Mouse (Mus musculus) skeletal muscle tissue, adult 2 months (tissue): ENCODE measurements around the gene Cyfip2.

Experiments
- DNase-seq: peaks from one replicate; pipeline ENCODE4 v3.0.0-alpha.2; 2012; ENCODE audit warnings: low read depth, low spot score

The Cyfip2 gene

DNA sequence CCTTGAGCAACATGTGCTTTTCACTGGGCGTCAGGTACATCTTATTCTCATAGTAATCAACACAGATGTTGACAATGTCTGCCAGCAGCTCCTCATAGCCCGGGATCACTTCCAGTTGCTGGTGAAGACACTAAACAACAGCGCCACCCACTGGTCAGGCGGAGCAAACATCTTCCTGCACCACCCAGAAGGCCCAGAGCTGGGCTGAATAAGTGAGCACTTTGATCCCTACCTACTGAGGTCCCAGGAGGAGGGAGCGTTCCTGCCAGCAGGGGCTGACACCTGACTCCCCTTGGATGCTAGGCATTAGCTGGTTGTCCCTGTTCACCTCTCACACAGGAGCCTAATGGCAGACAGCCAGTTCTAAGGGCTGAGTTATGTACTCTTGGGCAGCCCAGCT is 35.9 kb downstream of the Cyfip2 start:
- no peak for DNase-seq

DNA sequence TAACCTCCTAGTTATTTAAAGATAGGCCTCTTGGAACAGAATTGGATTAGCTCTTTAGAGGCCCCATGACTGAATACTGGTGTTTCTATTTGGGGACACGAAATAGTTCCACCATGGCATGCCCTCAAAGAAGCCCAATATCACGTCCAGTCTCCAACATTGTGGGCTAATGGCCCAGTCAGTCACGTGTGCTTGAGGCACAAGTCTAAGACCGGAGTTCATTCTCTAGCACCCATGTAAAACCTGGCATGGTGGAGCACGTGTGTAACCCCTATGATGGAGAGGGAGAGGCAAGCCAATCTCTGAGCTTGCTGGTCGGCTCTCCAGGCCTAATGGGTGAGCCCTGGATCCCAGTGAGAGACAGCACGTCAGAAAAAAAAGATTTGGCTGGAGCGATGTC is 36.5 kb downstream of the Cyfip2 start:
- DNase-seq = no peak

DNA sequence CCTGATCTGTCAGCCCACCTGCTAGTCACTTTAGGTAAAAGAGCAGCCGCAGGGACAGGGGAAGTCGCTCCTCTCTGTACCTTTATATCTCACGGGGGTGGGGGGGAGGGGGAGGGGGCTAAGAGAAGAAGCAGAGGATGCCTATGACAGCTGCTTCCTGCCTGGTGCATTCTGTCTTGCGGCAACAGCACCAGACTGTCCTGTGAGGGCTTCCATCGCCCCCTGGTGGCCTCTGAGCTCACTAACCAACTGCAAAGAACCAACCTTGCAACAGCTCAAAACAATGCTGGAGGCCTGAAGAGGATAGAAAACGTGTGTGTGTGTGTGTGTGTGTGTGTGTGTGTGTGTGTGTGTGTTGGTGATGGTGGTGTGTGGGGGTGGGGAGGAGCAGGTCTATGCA is 37.4 kb downstream of the Cyfip2 start:
- peak; percentile 38 for DNase-seq

DNA sequence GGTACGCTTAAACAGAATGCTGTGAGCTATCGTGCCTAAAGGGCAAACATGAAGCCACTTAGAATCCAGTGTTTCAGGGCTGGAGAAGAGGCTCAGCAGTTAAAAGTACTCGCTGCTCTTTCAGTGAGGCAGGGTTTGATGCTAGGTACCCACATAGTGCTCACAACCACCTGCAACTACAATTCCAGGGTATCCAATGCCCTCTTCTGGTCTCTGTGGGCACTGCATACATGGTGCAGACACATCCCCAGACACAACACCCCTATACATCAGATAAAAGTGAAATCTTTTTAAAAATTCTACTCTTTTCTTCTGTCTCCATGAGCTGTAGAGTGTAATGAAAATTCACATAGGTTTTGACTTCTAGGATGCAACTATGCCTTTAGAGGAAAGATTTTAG is 38.7 kb downstream of the Cyfip2 start:
- DNase-seq = no peak

DNA sequence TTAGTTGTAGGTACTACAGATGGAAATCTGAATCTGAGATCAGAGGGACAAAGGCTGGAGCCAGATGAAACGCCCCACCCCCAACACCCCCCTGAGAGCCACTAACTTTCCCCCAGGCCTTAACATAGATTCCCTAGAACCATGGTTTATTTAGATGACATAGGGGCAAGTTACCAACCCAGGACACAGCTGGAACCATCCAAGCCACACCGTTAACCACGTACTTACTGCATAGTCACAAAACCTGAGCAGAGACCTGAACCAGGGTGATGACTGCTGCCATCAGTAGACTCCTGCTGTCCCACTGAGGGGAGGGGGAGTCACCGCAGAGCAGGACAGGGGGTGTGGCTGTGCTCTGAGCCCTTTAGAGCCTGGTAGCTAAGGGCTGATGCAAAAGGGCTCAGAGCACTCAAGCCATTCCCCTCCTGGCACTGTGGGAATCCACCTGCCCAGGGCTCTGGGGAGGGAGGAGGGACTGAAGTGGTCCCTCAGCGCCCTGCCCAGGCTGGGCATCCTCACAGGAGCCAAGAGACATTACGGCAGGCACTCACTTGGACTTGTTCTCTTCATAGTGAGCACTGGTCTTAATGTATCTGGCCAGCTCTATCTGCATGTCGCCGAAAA is 40.5 kb downstream of the Cyfip2 start:
- no peak for DNase-seq

DNA sequence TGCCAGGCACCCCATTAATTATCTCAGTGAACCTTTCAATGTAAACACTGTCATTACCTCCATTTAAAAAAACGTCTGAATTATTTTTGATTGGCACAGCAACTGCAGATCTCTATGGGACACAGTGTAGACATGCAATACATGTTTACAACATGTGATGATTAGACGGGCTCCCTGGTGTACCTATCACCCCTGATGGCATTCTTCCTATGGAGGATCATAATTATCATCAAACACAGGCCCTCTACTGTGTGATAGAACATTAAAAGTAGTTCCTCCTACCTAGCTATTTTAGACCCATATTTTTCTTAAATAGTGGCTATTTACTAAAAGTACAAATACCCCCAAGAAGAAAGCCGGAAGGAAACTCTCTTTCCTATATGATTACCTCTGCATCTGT is 42.8 kb downstream of the Cyfip2 start:
- no peak for DNase-seq

DNA sequence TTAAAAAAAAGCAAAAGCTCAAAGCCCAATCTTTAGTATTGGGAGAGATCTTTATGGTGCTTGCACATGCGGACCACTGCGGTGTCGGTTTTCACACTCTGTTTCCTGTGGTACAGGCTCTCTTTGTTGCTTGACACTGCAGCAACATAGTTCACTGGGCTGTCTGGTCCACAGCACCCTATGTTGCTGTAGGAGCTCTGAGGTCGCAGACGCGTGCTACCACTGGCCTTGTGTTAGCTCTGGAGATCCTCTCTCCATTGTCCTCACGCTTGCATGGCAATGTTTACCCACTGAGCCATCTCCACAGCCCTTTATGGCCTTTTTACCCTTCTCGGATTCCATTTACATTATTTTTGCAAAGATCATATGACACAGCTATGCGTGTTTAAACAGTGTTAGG is 43.3 kb downstream of the Cyfip2 start:
- no peak for DNase-seq

DNA sequence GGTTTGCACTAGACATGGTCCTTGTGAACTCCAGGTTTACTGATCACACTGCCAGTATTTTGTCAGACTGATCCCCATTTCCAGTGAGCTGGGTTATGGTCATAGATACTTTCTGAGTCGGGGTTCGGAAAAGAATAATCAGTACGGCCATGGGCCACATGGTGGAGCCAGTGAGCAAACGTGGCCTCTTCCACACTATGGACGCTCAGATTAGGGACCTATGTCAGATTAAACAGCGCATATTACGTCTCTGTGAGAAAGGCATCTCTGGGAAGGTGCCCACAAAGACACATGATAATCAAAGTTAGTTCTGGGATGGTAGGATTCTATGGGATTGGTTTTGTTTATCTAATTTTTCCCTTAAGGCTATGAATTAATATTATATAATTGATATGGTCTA is 43.7 kb downstream of the Cyfip2 start:
- no peak for DNase-seq

DNA sequence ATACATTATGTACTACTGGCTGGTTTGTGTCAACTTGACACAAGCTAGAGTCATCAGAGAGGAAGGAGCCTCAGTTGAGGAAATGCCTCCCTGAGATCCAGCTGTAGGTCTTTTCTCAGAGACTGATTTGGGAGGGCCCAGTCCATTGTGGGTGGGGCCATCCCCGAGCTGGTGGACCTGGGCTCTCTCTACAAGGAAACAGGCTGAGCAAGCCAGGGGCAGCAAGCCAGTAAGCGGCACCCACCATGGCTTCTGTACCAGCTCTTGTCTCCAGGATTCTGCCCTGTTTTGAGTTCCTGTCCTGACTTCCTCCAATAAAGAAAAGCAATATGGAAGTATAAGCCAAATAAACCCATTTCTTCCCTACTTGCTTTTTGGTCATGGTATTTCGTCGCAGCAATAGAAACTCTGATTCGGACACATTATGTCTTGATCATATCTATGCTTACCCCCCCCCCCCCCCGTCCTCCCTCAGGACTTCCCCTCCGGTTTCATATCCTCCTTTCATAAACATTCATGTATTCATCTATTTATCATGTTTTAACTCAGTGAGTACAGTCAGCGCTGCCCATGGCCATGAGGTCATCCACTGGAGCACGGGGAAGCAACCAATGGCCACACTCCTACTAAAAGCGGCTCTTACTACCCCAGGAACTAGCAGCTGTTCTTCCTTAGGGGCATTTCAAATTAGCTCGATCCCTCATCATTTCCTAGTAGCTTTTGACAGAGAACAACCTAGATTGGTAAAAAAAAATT is 47.5 kb downstream of the Cyfip2 start:
- DNase-seq = no peak

DNA sequence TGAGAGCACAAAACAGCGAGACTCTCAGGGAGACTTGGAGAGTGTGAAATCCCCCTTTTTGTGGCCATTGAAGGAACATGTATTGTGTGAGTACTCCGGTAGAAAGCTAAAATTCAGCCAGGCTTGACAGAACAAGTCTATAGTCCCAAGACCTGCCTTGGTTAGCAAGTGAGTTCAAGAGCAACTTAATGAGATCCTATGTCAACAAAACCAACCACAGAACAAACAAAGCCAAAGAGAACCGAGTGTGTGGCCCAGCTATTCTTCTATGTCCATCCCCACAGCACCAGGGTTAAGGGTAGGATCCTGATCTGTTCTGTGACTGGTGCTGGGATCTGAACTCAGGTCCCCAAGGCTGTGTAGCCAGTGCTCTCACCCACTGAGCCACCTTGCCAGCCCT is 48.1 kb downstream of the Cyfip2 start:
- no peak for DNase-seq

DNA sequence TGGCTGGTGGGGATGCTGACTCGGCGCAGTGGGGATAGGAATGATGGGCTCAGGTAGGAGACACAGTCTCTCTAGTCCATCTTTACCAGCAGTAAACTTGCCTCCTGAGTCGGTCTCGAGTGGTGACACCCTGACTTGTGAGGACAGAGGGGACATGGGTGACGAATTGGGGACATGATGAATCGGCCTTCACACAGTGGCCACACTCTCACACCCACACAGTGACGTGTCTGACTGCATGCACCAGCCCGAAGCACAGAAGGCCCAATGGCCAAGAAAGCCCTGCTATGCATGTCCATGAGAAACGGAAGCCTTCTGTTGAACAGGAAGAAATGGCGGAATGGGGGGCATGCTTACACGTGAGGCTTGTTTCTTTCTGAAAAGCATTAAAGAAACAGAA is 49.4 kb downstream of the Cyfip2 start:
- no peak for DNase-seq

DNA sequence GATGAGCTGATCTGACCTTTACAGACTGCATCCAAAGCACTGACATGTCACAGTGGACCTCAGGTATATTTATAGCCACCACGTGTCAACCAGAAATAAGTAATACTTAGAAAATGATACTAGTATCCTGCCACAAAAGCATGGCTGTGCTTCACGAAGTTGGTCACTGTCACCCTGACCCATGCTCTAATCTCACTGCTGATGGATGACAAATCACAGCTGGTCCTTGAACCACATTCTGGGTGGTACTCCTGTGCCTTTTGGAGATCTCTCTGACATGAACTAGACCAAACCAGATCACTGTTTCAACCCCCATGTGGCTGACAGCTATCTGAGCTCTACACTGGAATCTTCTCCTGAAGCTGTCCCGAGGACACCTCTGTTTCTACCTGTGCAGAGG is 49.8 kb downstream of the Cyfip2 start:
- no peak for DNase-seq

DNA sequence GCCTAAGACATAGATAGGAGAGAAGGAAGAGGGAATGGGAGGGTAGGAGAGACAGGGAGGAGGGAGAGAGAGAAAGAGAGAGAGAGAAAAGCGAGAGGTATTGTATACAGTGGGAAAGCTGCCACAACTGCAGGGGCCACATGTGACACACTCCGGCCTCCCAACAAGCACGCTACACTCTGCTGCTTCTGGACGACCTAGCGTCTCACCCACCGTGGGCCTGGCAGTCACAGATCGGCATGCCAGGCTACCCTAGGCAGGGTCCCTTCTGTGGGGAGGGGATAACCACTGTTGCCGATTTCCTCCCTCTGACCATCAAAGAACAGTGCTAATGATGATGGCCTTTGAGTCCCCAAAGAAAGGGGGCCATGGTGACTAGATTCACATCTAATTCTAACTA is 53.9 kb downstream of the Cyfip2 start:
- DNase-seq = no peak

DNA sequence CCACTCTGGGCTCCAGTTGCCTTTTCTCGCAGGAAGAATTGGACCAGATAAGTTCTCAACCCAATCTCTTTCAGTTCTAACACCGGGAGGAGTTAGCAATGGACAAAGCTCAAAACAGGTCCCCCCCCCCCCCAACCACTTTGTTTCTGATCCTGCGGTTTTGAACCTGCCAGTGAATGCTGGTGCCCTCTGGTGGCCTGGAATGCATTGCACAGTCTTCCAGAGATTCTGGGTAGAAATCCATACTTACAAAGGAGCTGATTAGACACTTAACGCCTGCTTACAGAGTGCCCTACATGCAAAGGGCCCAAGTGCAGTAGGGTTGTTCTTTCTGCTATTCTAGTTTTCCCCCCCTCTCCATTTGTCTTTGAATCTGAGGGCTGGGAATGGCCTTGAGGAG is 54.5 kb downstream of the Cyfip2 start:
- no peak for DNase-seq

DNA sequence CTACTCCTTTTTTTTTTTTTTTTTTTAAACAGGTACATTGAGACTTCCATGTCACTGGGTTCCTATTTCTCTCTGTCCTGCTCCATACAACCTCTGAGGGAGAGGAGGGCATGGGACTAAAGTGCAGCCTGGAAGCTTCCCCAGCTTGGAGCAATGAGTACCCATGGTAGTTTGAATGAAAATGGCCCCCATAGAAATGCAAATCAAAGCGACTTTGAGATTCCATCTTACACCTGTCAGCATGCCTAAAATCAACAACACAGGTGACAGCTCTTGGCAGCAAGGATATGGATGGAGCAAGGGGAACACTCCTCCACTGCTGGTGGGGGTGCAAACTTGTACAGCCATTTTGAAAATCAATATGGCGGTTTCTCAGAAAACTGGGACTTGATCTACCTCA is 57.4 kb downstream of the Cyfip2 start:
- no peak for DNase-seq

DNA sequence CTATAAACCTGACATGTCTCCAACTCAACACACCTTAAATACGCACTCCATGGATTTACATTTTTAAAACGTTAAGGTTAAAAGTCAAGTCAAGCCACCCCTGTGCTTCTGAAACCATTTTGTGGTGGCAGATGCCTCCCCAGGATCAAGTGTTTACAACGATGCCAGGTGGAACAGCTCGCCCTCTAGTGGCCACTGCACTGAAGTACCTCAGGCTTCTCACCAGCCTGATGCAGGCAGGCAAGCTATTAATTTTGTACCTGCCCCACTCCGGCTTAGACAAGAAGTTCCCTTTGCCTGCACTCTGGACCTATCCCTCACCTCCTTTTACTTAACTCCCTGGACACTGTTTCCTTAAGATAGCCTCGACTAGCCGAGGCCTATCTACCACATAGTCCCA is 60.7 kb downstream of the Cyfip2 start:
- peak; percentile 39 for DNase-seq

DNA sequence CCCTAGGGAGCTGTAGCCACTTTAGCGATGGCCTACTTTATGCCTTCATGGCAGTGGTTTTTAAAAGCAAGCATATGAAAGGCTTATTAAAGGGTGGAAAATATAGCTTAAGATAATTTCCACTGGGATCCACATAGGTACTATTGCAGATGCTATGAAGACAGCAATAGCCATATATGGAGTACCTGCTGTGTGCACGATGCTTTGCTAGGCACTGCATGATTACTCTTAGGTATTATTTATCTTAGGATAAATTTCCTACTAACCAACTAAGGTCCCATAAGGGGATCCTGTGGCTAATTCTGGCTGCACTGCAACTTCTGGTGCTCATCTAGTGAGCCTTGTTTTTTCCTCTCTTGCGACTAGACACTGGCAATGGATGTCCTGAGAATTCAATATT is 64.3 kb downstream of the Cyfip2 start:
- DNase-seq = no peak

DNA sequence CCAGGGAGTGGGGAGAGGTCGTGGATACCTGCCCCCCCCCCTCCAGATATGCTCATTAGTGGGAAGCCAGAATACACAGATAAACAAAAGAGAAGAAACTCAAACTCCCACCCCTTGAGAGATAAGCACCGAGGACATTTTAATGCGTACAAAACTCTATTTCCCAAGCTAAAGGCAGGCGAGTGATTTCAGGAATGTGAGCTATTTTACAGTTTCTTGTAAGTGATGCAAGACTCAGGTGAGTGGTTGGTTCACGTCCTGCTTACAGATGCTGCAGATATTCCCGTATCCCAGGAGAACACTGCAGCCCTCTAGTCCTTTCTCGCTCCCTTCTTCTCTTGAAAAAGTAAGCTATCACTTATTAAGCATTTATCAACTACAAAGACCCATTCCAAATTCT is 66.3 kb downstream of the Cyfip2 start:
- DNase-seq = no peak

DNA sequence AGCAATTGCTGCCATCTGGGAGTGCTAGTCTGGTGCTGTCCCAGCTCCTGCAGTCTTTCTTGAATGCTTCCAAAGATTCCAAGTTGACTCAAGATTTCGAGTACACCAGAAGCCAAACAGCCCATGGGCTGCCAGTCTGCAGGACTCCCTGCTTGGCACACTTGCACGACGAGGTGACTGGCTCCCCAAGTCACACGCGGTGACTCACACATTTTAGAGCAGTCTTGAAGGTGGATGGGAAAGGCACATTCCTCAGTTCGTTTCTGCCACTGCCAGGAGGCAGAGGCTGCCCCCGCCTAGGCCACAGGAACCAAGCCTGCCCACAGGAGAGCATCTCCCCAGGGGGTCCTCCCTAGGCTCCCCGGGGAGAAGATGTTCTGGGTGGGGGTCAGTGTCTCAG is 66.7 kb downstream of the Cyfip2 start:
- DNase-seq = no peak

DNA sequence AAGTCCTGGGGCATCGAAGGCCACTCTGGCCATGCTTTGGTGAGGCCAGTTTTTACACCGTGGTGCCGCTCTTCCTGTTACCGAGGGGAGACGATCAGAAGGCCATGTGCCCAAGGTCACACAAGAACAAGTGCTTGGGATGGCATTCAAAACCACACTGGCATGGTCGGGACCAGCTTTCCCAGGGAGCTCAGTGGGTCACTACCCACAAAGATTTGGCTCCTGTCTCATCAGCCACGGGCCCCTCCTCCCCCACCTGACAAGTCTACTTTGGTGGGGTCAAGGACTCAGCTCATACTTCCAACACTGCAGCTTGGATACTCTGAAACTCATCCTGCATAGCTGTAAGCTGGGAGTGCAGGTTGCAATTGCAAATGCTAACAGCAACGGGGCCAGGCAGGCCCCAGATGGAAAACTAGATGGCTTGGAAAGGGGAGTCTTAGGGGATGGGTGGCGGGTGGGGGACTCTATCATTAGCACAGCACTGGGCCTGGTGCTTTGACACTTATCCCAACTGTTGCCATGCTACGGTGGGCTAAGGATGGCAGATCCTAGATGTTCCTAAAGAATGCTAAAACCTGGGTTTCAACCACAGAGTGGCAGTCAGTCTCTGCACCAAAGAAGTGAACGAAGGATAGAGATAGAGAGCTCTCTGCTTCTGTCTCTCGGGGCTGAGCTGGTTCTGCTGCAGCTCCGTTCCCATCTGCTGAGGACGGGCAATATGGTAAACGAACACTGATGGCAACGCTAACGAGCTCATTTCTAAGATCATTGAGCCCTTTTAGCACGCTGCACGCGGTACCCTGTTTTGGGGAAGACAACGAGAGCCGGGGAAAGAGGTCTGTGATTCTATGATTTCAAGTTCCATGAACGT is 67.7 kb downstream of the Cyfip2 start:
- DNase-seq = no peak

DNA sequence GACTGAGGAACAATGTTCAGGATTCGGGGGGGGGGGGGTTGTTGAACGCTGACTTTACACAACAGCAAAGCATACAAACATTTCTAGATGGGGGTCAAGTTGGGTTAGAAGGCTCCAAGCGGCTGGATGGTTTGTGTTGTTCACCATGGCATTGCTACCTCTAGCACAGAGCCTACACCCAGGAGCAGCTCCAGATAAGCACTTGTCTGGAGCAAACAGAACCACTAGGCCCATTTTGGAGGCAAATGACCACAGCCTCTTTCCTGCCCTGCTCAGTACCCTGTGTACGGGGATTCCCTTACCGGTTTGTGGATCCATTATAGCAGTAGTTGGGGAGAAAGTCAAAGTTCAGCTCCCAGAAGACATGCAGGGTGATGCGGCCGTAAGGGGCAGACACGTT is 70.7 kb downstream of the Cyfip2 start:
- no peak for DNase-seq

DNA sequence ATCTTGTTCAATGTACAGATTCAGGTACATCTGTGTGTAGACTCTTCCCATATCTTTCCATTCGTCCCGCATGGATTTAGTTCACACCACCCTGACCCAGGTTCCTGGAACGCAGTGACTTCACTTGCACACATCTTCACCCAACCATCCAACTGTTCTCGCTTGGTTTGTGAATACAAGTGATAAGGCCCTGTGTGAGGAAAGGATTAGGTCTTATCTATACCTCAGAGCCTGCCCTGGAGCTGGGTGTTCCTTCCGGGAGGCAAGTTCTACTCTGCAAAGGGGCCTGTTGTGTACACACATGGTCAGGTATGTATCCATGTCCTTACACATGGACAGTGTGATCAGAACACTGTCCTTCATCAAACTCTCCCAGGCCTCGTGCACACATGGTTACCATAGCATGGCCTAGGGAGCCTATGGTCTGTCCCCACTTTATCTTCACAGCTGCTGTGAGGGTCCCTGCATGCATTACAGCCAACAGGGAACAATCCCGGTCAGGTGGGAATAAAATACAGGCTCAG is 71.4 kb downstream of the Cyfip2 start:
- no peak for DNase-seq

DNA sequence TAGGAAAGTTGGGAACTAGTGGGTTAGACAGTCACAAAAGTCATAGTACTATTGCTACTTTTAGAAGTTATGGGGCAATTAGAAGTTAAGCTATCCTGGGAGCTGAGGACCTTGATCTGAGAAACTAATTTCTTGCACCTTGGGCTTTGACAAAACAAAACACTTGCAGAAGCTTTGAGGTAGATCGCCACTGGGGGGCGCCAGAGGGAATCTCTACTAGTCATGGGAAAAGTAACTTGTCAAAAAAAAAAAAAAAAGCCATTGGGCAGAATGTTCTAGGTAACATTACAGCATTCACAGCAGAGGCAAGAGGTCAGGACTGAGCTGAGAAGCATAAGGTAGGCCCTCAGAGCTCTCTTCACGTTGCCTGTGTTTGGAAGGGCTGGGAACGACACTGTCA is 75.7 kb downstream of the Cyfip2 start:
- DNase-seq = no peak
